Mouse (Mus musculus) hindbrain, embryonic 11.5 days (tissue): Measurements from ENCODE around the gene Kif28. TPM values are rescaled to one million over a fixed set of nuclear protein-coding genes. Genes with fewer than 3 reads are reported as not detected.

Source experiments
- ATAC-seq: fragments of 200-750 bp; cut with Nextera tagmentation; 2 replicates; pipeline ENCODE4 v1.8.0; 2017; ENCODE audit warnings: mild to moderate bottlenecking, moderate TSS enrichment, moderate library complexity; ENCODE audit not compliant: low FRiP score
- DNase-seq: peaks from one replicate; pipeline ENCODE4 v3.0.0-alpha.2; 2015; ENCODE audit warnings: low spot score
- H3K27ac ChIP-seq: fragments of 300-500 bp; sonication (generic); 2 replicates; pipeline ENCODE4 v1.5.1; 2014; ENCODE audit warnings: mild to moderate bottlenecking, low read depth, low read length
- H3K27me3 ChIP-seq: fragments of 300-500 bp; sonication (generic); 2 replicates; pipeline ENCODE4 v1.6.1; 2014; ENCODE audit warnings: mild to moderate bottlenecking, low read length, moderate library complexity, mixed read lengths; ENCODE audit not compliant: control insufficient read depth, insufficient read depth
- H3K36me3 ChIP-seq: fragments of 300-500 bp; sonication (generic); 2 replicates; pipeline ENCODE4 v1.6.1; 2014; ENCODE audit warnings: mild to moderate bottlenecking, low read length, moderate library complexity, mixed read lengths; ENCODE audit not compliant: control insufficient read depth, insufficient read depth
- H3K4me1 ChIP-seq: fragments of 300-500 bp; sonication (generic); replicated peaks from 2 replicates; pipeline ENCODE4 v1.6.1; 2014; ENCODE audit warnings: low read length, mixed read lengths; ENCODE audit not compliant: control insufficient read depth, insufficient read depth
- H3K4me2 ChIP-seq: fragments of 300-500 bp; sonication (generic); replicated peaks from 2 replicates; pipeline ENCODE4 v1.6.1; 2014; ENCODE audit warnings: mild to moderate bottlenecking, low read depth, low read length
- H3K4me3 ChIP-seq: fragments of 300-500 bp; sonication (generic); 2 replicates; pipeline ENCODE4 v1.5.1; 2014; ENCODE audit warnings: low read depth, low read length
- H3K9ac ChIP-seq: fragments of 300-500 bp; sonication (generic); 2 replicates; pipeline ENCODE4 v1.6.1; 2014; ENCODE audit warnings: low read depth, low read length
- H3K9me3 ChIP-seq: fragments of 300-500 bp; sonication (generic); 2 replicates; pipeline ENCODE4 v1.6.1; 2016; ENCODE audit warnings: low read length; ENCODE audit not compliant: control insufficient read depth
- WGBS: fragments of 180-500 bp; shearing (Covaris S2); extraction: QIAGEN DNeasy Blood & Tissue Kit; methylation state at CpG from one replicate; pipeline ENCODE4 v1.1.7; 2014; 5-methylcytosine and 5-hydroxymethylcytosine counted together
- polyA plus RNA-seq: library from polyadenylated mRNA; unstranded; fragments of >200 nt; fragmentation: Nextera tagmentation; extraction: Ambion mirVana; gene quantifications from 2 replicates; pipeline ENCODE4 v1.2.1, GENCODE M21; 2014

The Kif28 gene
- polyA plus RNA-seq, 1 experiment from 2014 or later: not detected

- no peak for DNase-seq
- Histone ChIP-seq H3K9ac (peak overlapping the region; percentile 79), H3K27ac (peak overlapping the region; percentile 82; the same call in 1 of the 2 replicates), H3K36me3 (no peaks in the 10 kb centered on the region; the same call in 1 of the 2 replicates), H3K4me3 (peak overlapping the region; percentile 63), H3K9me3 (no peaks in the 10 kb centered on the region), H3K27me3 (no peaks in the 10 kb centered on the region), H3K4me2 (peak overlapping the region; percentile 62), H3K4me1 (peaks cover 3% of the 10 kb centered on the region; the same call in 1 of the 2 replicates)
- ATAC-seq: 0 out of 2 replicates have a peak, but pooled peaks have one; percentile 3
- 27% methylated on average over 12 of the region's 12 CpGs for WGBS
Measured at GRCm38 (mm10) chr1:179668836-179669537, 76.1 kb downstream of the Kif28 start.

- DNase-seq (peak; percentile 89), ATAC-seq (peak; percentile 97)
- H3K27me3 ChIP-seq: no peaks in the 10 kb centered on the region
- peaks cover 3% of the 10 kb centered on the region; the same call in 1 of the 2 replicates for H3K4me1 ChIP-seq
- peak within 1 kb of the TSS; percentile 63 for H3K4me3 ChIP-seq
- WGBS: under 1% methylated on average over 76 of the region's 84 CpGs
- H3K4me2 ChIP-seq: peak within 1 kb of the TSS; percentile 62
- H3K9me3 ChIP-seq: no peaks in the 10 kb centered on the region
- H3K36me3 ChIP-seq: no peaks in the 10 kb centered on the region
- peak within 1 kb of the TSS; percentile 79 for H3K9ac ChIP-seq
- H3K27ac ChIP-seq: peak within 1 kb of the TSS; percentile 82
Measured at GRCm38 (mm10) chr1:179668013-179668805, 76.9 kb downstream of the Kif28 start, which contains the start of gene Sccpdh. TSS of gene Sccpdh (plus strand) at chr1:179668210.

- H3K4me2 ChIP-seq: peak overlapping the region; percentile 62
- H3K9me3 ChIP-seq: no peaks in the 10 kb centered on the region
- no peaks in the 10 kb centered on the region for H3K36me3 ChIP-seq
- ATAC-seq (peak; percentile 8), DNase-seq (peak; percentile 51)
- H3K27ac ChIP-seq: peak overlapping the region; percentile 82
- WGBS: 1% methylated on average over 7 of the region's 7 CpGs
- H3K9ac ChIP-seq: peak overlapping the region; percentile 79
- no peaks in the 10 kb centered on the region for H3K27me3 ChIP-seq
- H3K4me3 ChIP-seq: peak overlapping the region; percentile 63
- peaks cover 3% of the 10 kb centered on the region; the same call in 1 of the 2 replicates for H3K4me1 ChIP-seq
Measured at GRCm38 (mm10) chr1:179667450-179667849, 77.6 kb downstream of the Kif28 start.

- Histone ChIP-seq H3K27me3 (no peaks in the 10 kb centered on the region), H3K4me1 (peaks cover 3% of the 10 kb centered on the region; the same call in 1 of the 2 replicates), H3K4me2 (no peak overlapping the region; the same call in 1 of the 2 replicates), H3K4me3 (no peak overlapping the region), H3K27ac (no peak overlapping the region), H3K36me3 (no peaks in the 10 kb centered on the region), H3K9me3 (no peaks in the 10 kb centered on the region), H3K9ac (no peak overlapping the region; the same call in 1 of the 2 replicates)
- ATAC-seq (no peak), DNase-seq (peak; percentile 35)
- 60% methylated on average over 2 of the region's 2 CpGs for WGBS
Measured at GRCm38 (mm10) chr1:179666971-179667370, 78.1 kb downstream of the Kif28 start.

- DNase-seq (no peak), ATAC-seq (no peak)
- 63% methylated on average over 4 of the region's 4 CpGs for WGBS
- Histone ChIP-seq H3K36me3 (no peaks in the 10 kb centered on the region), H3K4me3 (no peak overlapping the region), H3K4me2 (no peak overlapping the region), H3K9ac (no peak overlapping the region), H3K4me1 (peaks cover 3% of the 10 kb centered on the region; the same call in 1 of the 2 replicates), H3K27ac (no peak overlapping the region), H3K27me3 (no peaks in the 10 kb centered on the region), H3K9me3 (no peaks in the 10 kb centered on the region)
Measured at GRCm38 (mm10) chr1:179664309-179664930, 80.7 kb downstream of the Kif28 start.

GRCm38 (mm10) chr1:179663065-179663464, 82.0 kb downstream of the Kif28 start:
- Histone ChIP-seq H3K36me3 (no peaks in the 10 kb centered on the region), H3K27me3 (no peaks in the 10 kb centered on the region), H3K9me3 (no peaks in the 10 kb centered on the region), H3K27ac (no peak overlapping the region), H3K4me2 (no peak overlapping the region), H3K9ac (no peak overlapping the region), H3K4me3 (no peak overlapping the region), H3K4me1 (no peaks in the 10 kb centered on the region)
- 90% methylated on average over 5 of the region's 5 CpGs for WGBS
- no peak for ATAC-seq
- DNase-seq: no peak

GRCm38 (mm10) chr1:179651224-179651623, 93.8 kb downstream of the Kif28 start:
- ATAC-seq (no peak), DNase-seq (no peak)
- H3K36me3 ChIP-seq: no peaks in the 10 kb centered on the region
- no peak overlapping the region for H3K4me2 ChIP-seq
- no peak overlapping the region for H3K9ac ChIP-seq
- H3K27ac ChIP-seq: no peak overlapping the region
- WGBS: 78% methylated on average over 5 of the region's 5 CpGs
- H3K4me3 ChIP-seq: no peak overlapping the region
- no peaks in the 10 kb centered on the region for H3K4me1 ChIP-seq
- H3K9me3 ChIP-seq: no peaks in the 10 kb centered on the region
- H3K27me3 ChIP-seq: no peaks in the 10 kb centered on the region

- ATAC-seq: no peak
- Histone ChIP-seq H3K9ac (no peak overlapping the region), H3K4me2 (no peak overlapping the region), H3K4me1 (no peaks in the 10 kb centered on the region), H3K27me3 (no peaks in the 10 kb centered on the region), H3K27ac (no peak overlapping the region), H3K36me3 (no peaks in the 10 kb centered on the region), H3K9me3 (no peaks in the 10 kb centered on the region), H3K4me3 (no peak overlapping the region)
- no peak for DNase-seq
- WGBS: 80% methylated on average over 4 of the region's 4 CpGs
Measured at GRCm38 (mm10) chr1:179650284-179650683, 94.8 kb downstream of the Kif28 start.
